Mouse (Mus musculus) E14TG2a.4 (cell line): ENCODE results near the gene Dot1l.

Experiments
- CTCF ChIP-seq: conservative IDR thresholded peaks from 2 replicates; pipeline ENCODE4 v1.5.1; 2014; ENCODE audit warnings: low read length
- POU5F1 ChIP-seq: IDR thresholded peaks from 2 replicates; pipeline ENCODE4 v1.6.1; 2014; ENCODE audit warnings: low read length, borderline replicate concordance

- TF ChIP-seq CTCF = no peak
- no peak for TF ChIP-seq POU5F1
Measured at GRCm38 (mm10) chr10:80765746-80766145, 10.7 kb downstream of the Dot1l start.
